Mouse (Mus musculus): ENCODE measurements at regions not wholly inside any gene's neighbourhood (a gene's known extent, or its start where the extent isn't known, plus 50 kb on each side); places are given as distances from the start of the nearest gene placed in this dataset.
"Not testable (repeated sequence)": the region's sequence is repeated elsewhere in the genome, so short reads cannot be mapped to it uniquely, and the experiment has no call there.

DNA sequence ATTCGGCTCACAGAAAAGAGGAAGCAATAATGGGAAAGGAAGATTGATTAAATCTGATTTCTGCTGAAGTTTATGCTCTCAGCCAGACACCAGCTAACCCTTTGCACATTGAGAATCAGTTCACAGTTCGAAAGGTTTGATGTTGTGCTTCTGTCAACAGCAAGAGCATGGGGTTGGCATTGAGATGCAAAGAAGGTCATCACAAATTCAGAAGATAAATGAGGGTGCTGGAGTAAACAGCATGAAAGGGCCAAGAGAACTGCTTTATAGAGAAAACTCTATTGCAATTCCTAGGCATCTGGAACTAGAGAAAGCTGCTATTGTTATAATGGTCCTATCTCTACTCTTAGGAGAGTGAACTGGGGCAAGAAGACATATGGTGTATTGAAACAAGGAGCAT is 250.8 kb downstream of the Rab38 start:
- in situ Hi-C loops (cut with MboI; ENCODE audit: low pct_ligation_motif_present, low pct_unique_long_range_greater_than_20kb, low sequenced_read_pairs), result no loop called here
- dilution Hi-C loops (cut with MboI; ENCODE audit: extremely low pct_ligation_motif_present, extremely low pct_unique_long_range_greater_than_20kb, low sequenced_read_pairs), result no loop called here

DNA sequence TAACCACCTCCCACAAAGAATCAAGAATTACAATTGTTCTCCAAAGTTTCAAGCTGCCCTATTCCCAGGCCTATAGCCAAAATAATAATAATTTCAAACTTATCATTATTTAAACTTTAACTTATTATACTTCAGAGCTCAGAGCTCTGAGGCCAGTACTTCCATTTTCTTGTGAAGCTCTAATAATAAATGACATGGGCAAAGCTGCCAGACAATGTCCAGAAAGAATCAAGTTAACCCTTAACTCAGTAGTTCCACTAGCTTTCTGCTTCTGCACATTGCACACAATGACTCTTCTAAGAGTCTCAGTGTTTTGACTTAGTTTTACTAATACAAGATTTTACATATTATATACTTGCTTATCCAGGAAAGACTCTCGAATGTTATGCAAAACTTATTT is 291.0 kb downstream of the Rab38 start:
- H3K79me2 ChIP-seq (replicated peaks; ENCODE audit: control insufficient read depth, extremely low read depth, insufficient read depth, poor library complexity, severe bottlenecking); H3K9me3 ChIP-seq (replicated peaks; ENCODE audit: low read length); H3K4me1 ChIP-seq (ENCODE audit: control insufficient read depth in 1 of 2, insufficient read depth in 2 of 2); H3K4me3 ChIP-seq (replicated peaks in 1 of 3; ENCODE audit: low read depth in 2 of 3, low read length in 2 of 3, poor library complexity in 1 of 3); DNase-seq (ENCODE audit: extremely low read depth); H3K36me3 ChIP-seq (replicated peaks in 1 of 2; ENCODE audit: control insufficient read depth in 1 of 2, insufficient read depth in 1 of 2, low read length in 1 of 2); H3K4me2 ChIP-seq (ENCODE audit: insufficient read depth, low read depth, poor library complexity, severe bottlenecking); H3K27ac ChIP-seq (ENCODE audit: insufficient read depth, low read depth); in situ Hi-C loops (cut with MboI; ENCODE audit: low pct_ligation_motif_present, low pct_unique_long_range_greater_than_20kb, low sequenced_read_pairs); H3K9ac ChIP-seq (ENCODE audit: insufficient read depth, low read depth); dilution Hi-C loops (cut with MboI; ENCODE audit: extremely low pct_ligation_motif_present, extremely low pct_unique_long_range_greater_than_20kb, low sequenced_read_pairs); H3K27me3 ChIP-seq (replicated peaks): not testable (repeated sequence)

More for the DNA sequence above, 250.8 kb downstream of the Rab38 start:
- Histone ChIP-seq H3K36me3 (replicated peaks in 1 of 2; ENCODE audit: control insufficient read depth in 1 of 2, insufficient read depth in 1 of 2, low read length in 1 of 2) (no peaks in the 10 kb centered on the region), H3K27ac (ENCODE audit: insufficient read depth, low read depth) (no peak overlapping the region), H3K9me3 (replicated peaks; ENCODE audit: low read length) (no peaks in the 10 kb centered on the region), H3K4me3 (replicated peaks in 1 of 3; ENCODE audit: low read depth in 2 of 3, low read length in 2 of 3, poor library complexity in 1 of 3) (no peak overlapping the region), H3K9ac (ENCODE audit: insufficient read depth, low read depth) (no peak overlapping the region), H3K79me2 (replicated peaks; ENCODE audit: control insufficient read depth, extremely low read depth, insufficient read depth, poor library complexity, severe bottlenecking) (no peaks in the 10 kb centered on the region), H3K27me3 (replicated peaks) (no peaks in the 10 kb centered on the region), H3K4me1 (ENCODE audit: control insufficient read depth in 1 of 2, insufficient read depth in 2 of 2) (no peaks in the 10 kb centered on the region), H3K4me2 (ENCODE audit: insufficient read depth, low read depth, poor library complexity, severe bottlenecking) (no peak overlapping the region)
- TF ChIP-seq ETS1 (conservative IDR thresholded peaks at IDR 0.05; ENCODE audit: low read depth, low read length) (no peak), POLR2AphosphoS2 (IDR thresholded peaks at IDR 0.05; ENCODE audit: low read depth, low read length) (no peak), POLR2A (IDR thresholded peaks at IDR 0.05; ENCODE audit: low read depth, low read length) (no peak), NELFE (IDR thresholded peaks at IDR 0.05; ENCODE audit: low read depth, low read length) (no peak), SIN3A (IDR thresholded peaks at IDR 0.05; ENCODE audit: low read length) (no peak)
- DNase-seq (ENCODE audit: extremely low read depth), result no peak

DNA sequence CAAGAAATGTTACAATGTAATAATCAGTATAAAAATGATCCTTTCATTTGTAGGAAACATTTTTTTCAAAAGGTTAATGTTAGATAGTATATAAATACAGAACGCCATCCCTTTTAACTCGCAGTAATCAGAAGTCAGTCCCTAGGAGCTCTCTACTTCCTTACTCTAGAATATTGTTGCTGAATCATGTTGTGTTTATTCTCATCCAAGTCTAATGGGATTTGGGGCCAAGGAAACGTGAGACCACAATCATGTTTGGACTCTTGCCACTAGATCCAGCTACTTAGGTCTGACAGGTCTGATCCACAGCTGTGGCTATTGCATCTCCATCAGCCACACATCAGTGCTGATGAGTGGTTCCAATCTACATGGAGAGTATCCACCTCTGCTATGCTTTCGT is 304.4 kb downstream of the Rab38 start:
- TF ChIP-seq JUN (IDR thresholded peaks at IDR 0.05; ENCODE audit: insufficient read depth, low read depth, low read length), result no peak
- no peak for TF ChIP-seq USF2 (conservative IDR thresholded peaks at IDR 0.05; ENCODE audit: low read depth, low read length)
- no peak for TF ChIP-seq USF1 (IDR thresholded peaks at IDR 0.05; ENCODE audit: low read depth, low read length)
- no peak for TF ChIP-seq MEF2A (IDR thresholded peaks at IDR 0.05; ENCODE audit: borderline replicate concordance, low read depth, low read length)
- no peak for TF ChIP-seq TCF12 (IDR thresholded peaks at IDR 0.05; ENCODE audit: low read depth, low read length)
- TF ChIP-seq MAFK (IDR thresholded peaks at IDR 0.05; ENCODE audit: insufficient replicate concordance, low read length), result no peak
- TF ChIP-seq GABPA (IDR thresholded peaks at IDR 0.05; ENCODE audit: insufficient replicate concordance, low read depth, low read length), result no peak
- no peak for TF ChIP-seq NRF1 (IDR thresholded peaks at IDR 0.05; ENCODE audit: low read depth, low read length)
- TF ChIP-seq RAD21 (IDR thresholded peaks at IDR 0.05; ENCODE audit: low read depth, low read length), result no peak
- TF ChIP-seq KAT2A (IDR thresholded peaks at IDR 0.05; ENCODE audit: insufficient replicate concordance, low read length), result no peak
- Histone ChIP-seq H3K79me2 (replicated peaks; ENCODE audit: control insufficient read depth, extremely low read depth, insufficient read depth, poor library complexity, severe bottlenecking) (no peaks in the 10 kb centered on the region), H3K27me3 (replicated peaks) (no peaks in the 10 kb centered on the region), H3K4me3 (replicated peaks in 1 of 3; ENCODE audit: low read depth in 2 of 3, low read length in 2 of 3, poor library complexity in 1 of 3) (no peak overlapping the region), H3K4me1 (ENCODE audit: control insufficient read depth in 1 of 2, insufficient read depth in 2 of 2) (0 out of 4 replicates have a peak, but pooled peaks cover 0 to 2% of the 10 kb centered on the region in 2 experiments), H3K4me2 (ENCODE audit: insufficient read depth, low read depth, poor library complexity, severe bottlenecking) (no peak overlapping the region), H3K36me3 (replicated peaks in 1 of 2; ENCODE audit: control insufficient read depth in 1 of 2, insufficient read depth in 1 of 2, low read length in 1 of 2) (no peaks in the 10 kb centered on the region), H3K9ac (ENCODE audit: insufficient read depth, low read depth) (no peak overlapping the region), H3K27ac (ENCODE audit: insufficient read depth, low read depth) (no peak overlapping the region), H3K9me3 (replicated peaks; ENCODE audit: low read length) (no peaks in the 10 kb centered on the region)
- DNase-seq (ENCODE audit: extremely low read depth), result no peak
- dilution Hi-C loops (cut with MboI; ENCODE audit: extremely low pct_ligation_motif_present, extremely low pct_unique_long_range_greater_than_20kb, low sequenced_read_pairs) (no loop called here), in situ Hi-C loops (cut with MboI; ENCODE audit: low pct_ligation_motif_present, low pct_unique_long_range_greater_than_20kb, low sequenced_read_pairs) (no loop called here)

Data from CH12.LX (cell line).